Mouse (Mus musculus) cerebellum, adult 2 months (tissue): ENCODE measurements around the gene Plekhd1.

Experiments
- CTCF ChIP-seq: fragments of 200-500 bp; IDR thresholded peaks from 2 replicates; pipeline ENCODE4 v1.5.1; 2011; ENCODE audit warnings: low read depth, mild to moderate bottlenecking, control low read depth, low read length, moderate library complexity, borderline replicate concordance; ENCODE audit not compliant: insufficient read depth
- POLR2A ChIP-seq: fragments of 200-500 bp; IDR thresholded peaks from 2 replicates; pipeline ENCODE4 v1.6.1; 2011; ENCODE audit warnings: low read length, control low read depth, borderline replicate concordance; ENCODE audit not compliant: insufficient read depth

DNA sequence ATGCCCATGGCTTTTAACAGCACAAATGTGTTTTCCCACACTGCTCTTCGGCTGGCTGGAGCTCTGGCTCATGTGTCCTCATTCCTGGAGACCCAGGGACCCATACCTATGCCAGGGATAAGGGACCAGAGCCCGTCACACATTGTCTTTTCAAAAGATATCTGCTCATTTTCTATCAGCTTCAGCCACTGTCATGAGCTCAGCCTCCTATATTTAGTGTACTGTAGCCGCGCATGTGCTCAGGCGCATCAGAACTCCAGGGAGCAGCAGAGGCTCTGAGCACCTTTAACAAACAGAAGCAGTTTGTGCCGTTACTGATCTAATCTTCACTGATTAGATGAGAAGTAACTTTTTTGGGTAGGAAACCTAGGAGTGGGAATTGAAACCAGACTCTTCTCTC lies 23.5 kb downstream of the Plekhd1 start:
- TF ChIP-seq CTCF (no peak), POLR2A (no peak)
